Mouse (Mus musculus) liver, adult 2 months (tissue): Measurements from ENCODE around the gene C130074G19Rik. TPM values are rescaled to one million over a fixed set of nuclear protein-coding genes. Genes with fewer than 3 reads are reported as not detected.
A peak's percentile ranks its signal among the peaks of the same experiment; 100 is the strongest.

Experiments
- DNase-seq: peaks from one replicate; pipeline ENCODE4 v3.0.0-alpha.2; 2011; ENCODE audit warnings: low read depth, low spot score; ENCODE audit errors: extremely low read depth
- H3K27ac ChIP-seq: fragments of 200-500 bp; replicated peaks from 2 replicates; pipeline ENCODE4 v1.5.1; 2012; ENCODE audit warnings: low read depth, mild to moderate bottlenecking, control low read depth, inconsistent platforms, low read length; ENCODE audit not compliant: insufficient read depth
- H3K27me3 ChIP-seq: fragments of 200-500 bp; 2 replicates; pipeline ENCODE4 v1.6.1; 2012; ENCODE audit warnings: mild to moderate bottlenecking, moderate library complexity, low read length, inconsistent platforms; ENCODE audit not compliant: control insufficient read depth, insufficient read depth
- H3K36me3 ChIP-seq: fragments of 200-500 bp; 2 replicates; pipeline ENCODE4 v1.6.1; 2012; ENCODE audit warnings: low read length, inconsistent platforms; ENCODE audit not compliant: control insufficient read depth, insufficient read depth
- H3K4me1 ChIP-seq: fragments of 200-500 bp; 2 replicates; pipeline ENCODE4 v1.6.1; 2011; ENCODE audit warnings: low read length; ENCODE audit not compliant: control insufficient read depth, insufficient read depth
- H3K4me3 ChIP-seq: fragments of 200-500 bp; 2 replicates; pipeline ENCODE4 v1.5.1; 2011; ENCODE audit warnings: low read depth, mild to moderate bottlenecking, control low read depth, low read length, moderate library complexity; ENCODE audit not compliant: insufficient read depth
- H3K79me2 ChIP-seq: fragments of 200-500 bp; 2 replicates; pipeline ENCODE4 v1.6.1; 2012; ENCODE audit warnings: inconsistent platforms, mild to moderate bottlenecking, low read length, moderate library complexity; ENCODE audit not compliant: control insufficient read depth, insufficient read depth
- H3K9ac ChIP-seq: fragments of 200-500 bp; 2 replicates; pipeline ENCODE4 v1.6.1; 2012; ENCODE audit warnings: low read depth, mild to moderate bottlenecking, control low read depth, inconsistent platforms, low read length
- CTCF ChIP-seq: fragments of 200-500 bp; IDR thresholded peaks from 2 replicates; pipeline ENCODE4 v1.5.1; 2011; ENCODE audit warnings: low read depth, low read length, control low read depth
- POLR2A ChIP-seq: fragments of 200-500 bp; IDR thresholded peaks from 2 replicates; pipeline ENCODE4 v1.6.1; 2011; ENCODE audit warnings: low read length, control low read depth; ENCODE audit not compliant: insufficient read depth; ENCODE audit errors: extremely low read depth
- WGBS: fragments of 180-500 bp; shearing (Covaris S2); methylation state at CpG from one replicate; pipeline ENCODE4 v1.1.7; 2018; 5-methylcytosine and 5-hydroxymethylcytosine counted together
- polyA plus RNA-seq: library from polyadenylated mRNA; depleted of rRNA; stranded (reverse); fragments of >200 nt; gene quantifications from 2 replicates; pipeline ENCODE4 v1.2.3, GENCODE M21; 2012
- total RNA-seq: library from RNA; depleted of rRNA; stranded (reverse); fragments of >200 nt; gene quantifications from 2 replicates; pipeline ENCODE4 v1.2.3, GENCODE M21; 2014

Gene C130074G19Rik
- total and polyA plus RNA-seq, 2 experiments, result 56.3 to 88.6 TPM

DNA sequence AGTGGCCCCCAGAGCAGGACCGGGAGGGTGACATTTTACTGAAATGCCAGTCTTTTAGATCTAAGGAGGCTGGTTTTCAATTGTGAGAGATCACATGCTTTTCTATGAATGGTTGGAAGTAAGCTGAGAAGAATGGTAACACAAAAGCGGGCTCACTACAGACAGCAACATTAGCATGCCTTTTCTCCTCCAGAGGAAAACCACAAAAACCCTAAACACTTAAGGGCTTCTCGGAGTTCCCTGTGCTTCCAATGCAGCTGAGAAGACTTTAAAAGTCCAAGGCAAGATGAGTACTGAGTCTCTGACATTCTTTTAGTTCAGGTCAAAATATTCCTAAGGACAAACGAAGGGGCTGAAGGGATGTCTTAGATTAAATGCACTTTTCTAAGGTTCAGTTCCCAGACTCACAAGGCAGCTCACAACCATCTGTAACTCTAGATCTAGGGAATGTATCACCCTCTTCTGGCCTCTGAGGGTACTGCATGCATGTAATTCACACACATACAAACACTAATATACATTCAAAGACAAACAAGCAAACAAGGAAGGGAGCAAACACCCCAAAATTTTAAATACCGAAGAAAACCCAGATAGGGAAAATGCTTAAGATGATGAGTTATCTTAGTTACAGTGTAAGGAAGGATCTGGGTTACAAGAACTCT lies 35.3 kb upstream of the C130074G19Rik start:
- H3K27ac ChIP-seq, result no peak overlapping the region
- no peak overlapping the region for H3K4me3 ChIP-seq
- no peak overlapping the region for H3K9ac ChIP-seq
- peak; percentile 29 for DNase-seq
- H3K4me1 ChIP-seq, result no peaks in the 10 kb centered on the region
- no peaks in the 10 kb centered on the region for H3K36me3 ChIP-seq
- WGBS, result 95% methylated on average over 5 of the region's 5 CpGs
- no peaks in the 10 kb centered on the region for H3K79me2 ChIP-seq
- TF ChIP-seq POLR2A, result no peak
- TF ChIP-seq CTCF, result 0 out of 2 replicates have a peak, but pooled peaks have one; percentile 10
- no peaks in the 10 kb centered on the region for H3K27me3 ChIP-seq

DNA sequence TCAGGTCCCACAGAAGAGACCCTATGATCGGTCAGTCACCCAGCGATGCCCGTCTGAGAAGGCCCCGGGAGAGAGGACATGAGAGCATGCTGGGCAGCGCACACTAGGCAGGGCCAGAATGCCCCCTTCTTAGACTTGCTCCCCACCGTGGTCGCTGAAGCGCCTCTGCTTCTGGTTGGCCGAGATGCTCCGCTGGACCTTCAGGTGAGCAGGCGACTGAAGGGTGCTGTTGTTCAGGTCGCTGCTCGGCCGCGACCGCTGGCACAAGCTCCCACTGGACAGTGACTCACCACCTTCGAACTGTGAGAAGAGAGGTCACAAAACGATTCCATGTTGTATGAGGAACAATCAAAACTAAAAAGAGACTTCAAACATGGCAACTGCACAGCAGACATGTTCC lies 29.3 kb upstream of the C130074G19Rik start:
- WGBS, result 84% methylated on average over 18 of the region's 18 CpGs
- H3K4me3 ChIP-seq, result no peak overlapping the region
- DNase-seq, result peak; percentile 19
- no peak overlapping the region for H3K27ac ChIP-seq
- H3K79me2 ChIP-seq, result no peaks in the 10 kb centered on the region
- no peaks in the 10 kb centered on the region for H3K36me3 ChIP-seq
- H3K4me1 ChIP-seq, result no peaks in the 10 kb centered on the region
- H3K9ac ChIP-seq, result no peak overlapping the region
- no peak for TF ChIP-seq POLR2A
- no peak for TF ChIP-seq CTCF
- no peaks in the 10 kb centered on the region for H3K27me3 ChIP-seq

DNA sequence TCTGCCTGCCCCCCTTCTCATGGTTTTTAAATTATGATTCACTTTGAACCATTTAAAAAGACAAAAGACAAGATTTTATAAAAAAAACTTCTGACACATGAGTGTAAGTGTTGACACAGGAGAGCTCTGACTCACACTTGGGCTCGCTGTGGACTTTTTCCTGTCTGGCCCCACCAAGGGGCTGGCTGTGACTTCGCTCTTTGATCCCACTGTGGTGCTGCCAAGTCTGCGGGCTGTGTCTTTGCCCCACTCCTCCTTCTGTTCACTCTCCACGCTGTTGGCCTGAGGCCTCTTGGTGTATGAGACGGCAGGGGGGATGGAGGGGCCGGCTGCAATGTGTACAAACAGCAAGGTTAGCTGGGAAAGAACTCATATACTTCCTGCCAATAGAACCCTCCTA lies 28.8 kb upstream of the C130074G19Rik start:
- Histone ChIP-seq H3K9ac (no peak overlapping the region), H3K4me3 (no peak overlapping the region), H3K27me3 (no peaks in the 10 kb centered on the region), H3K27ac (no peak overlapping the region), H3K79me2 (no peaks in the 10 kb centered on the region), H3K36me3 (no peaks in the 10 kb centered on the region), H3K4me1 (no peaks in the 10 kb centered on the region)
- DNase-seq, result peak; percentile 58
- TF ChIP-seq CTCF (no peak), POLR2A (no peak)
- 43% methylated on average over 6 of the region's 6 CpGs for WGBS

DNA sequence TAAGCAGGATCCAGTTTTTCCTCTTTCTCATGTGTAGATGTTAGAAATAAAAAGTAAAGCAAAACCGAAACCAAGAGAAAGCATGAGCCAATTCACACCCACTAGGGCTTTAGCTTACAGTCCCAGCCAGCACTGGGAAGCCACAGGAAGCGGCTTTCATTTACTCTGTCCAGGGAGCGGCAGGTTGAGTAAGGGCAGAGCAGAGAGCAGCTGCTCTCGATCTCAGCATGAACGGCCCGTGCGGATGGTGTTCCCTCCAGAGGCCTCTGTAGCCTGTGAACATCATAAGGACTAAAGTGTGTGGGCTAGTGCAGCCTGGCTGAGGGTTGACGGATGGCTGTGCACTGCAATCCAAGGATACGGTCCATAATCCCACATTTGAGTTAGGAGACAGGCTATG lies 25.5 kb upstream of the C130074G19Rik start:
- H3K9ac ChIP-seq, result no peak overlapping the region
- H3K27me3 ChIP-seq, result no peaks in the 10 kb centered on the region
- 41% methylated on average over 9 of the region's 9 CpGs for WGBS
- H3K4me3 ChIP-seq, result no peak overlapping the region
- H3K27ac ChIP-seq, result no peak overlapping the region
- peak; percentile 28 for DNase-seq
- no peak for TF ChIP-seq POLR2A
- TF ChIP-seq CTCF, result no peak
- H3K36me3 ChIP-seq, result no peaks in the 10 kb centered on the region
- no peaks in the 10 kb centered on the region for H3K79me2 ChIP-seq
- H3K4me1 ChIP-seq, result no peaks in the 10 kb centered on the region

DNA sequence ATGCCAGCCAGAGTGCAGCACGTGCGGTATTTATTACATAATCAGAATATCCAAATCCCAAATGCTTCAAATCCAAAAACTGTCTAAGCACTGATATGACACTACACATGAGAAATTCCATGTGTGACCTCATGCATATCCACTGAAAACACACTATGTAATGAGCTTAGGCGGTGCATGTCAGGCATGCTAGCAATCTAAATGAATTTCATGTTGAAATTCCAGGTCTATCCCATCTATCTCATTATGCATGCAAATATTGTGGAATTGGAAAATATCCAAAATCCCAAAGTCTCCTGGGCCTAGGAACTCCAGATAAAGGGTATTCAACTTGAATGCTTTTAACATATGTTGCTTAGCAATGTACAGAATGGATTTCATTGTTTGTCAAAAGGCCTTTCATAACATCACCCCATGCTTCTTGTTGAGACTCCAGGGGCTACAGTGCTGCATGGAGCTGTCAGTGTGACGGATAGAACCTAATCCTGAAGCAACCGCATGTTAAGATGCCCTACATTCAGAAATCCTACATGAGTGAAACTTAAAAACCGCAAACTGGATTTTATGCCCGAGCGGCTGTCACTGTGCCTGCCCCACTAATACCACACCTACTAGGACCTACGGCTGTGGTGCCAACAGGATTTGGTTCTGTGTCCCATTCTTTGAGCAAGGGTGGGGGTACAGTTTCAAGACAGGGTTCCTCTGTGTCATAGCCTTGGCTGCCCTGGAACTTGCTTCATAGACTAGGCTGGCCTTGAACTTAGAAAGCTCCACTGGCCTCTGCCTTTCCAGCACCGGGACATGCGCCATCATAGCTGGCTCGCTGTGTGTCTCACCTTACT lies 23.1 kb upstream of the C130074G19Rik start:
- Histone ChIP-seq H3K27ac (no peak overlapping the region), H3K4me3 (no peak overlapping the region), H3K4me1 (no peaks in the 10 kb centered on the region), H3K79me2 (no peaks in the 10 kb centered on the region), H3K9ac (no peak overlapping the region), H3K27me3 (no peaks in the 10 kb centered on the region), H3K36me3 (no peaks in the 10 kb centered on the region)
- no peak for DNase-seq
- WGBS, result 94% methylated on average over 12 of the region's 12 CpGs
- TF ChIP-seq CTCF, result no peak
- no peak for TF ChIP-seq POLR2A

DNA sequence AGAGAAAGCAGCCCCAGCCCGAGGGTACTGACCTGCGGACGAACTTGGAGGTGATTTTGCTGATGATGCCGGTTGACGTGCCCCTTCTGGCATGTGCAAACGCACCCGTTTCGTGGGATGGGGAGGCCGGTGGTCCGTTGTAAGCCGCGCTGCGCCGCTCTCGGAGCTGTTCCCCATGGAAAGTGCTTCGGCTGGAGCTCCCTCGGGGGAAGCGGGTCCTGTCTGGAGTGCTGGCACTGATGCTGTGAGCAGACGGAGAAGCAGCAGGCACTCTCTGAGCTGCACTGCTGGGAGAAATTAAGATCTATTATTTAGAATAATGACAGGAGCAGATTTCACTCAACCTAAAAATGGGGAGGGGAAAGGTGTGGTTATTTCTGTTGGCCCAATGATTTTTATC lies 22.4 kb upstream of the C130074G19Rik start:
- Histone ChIP-seq H3K4me1 (no peaks in the 10 kb centered on the region), H3K4me3 (no peak overlapping the region), H3K27me3 (no peaks in the 10 kb centered on the region), H3K9ac (no peak overlapping the region), H3K27ac (no peak overlapping the region), H3K36me3 (no peaks in the 10 kb centered on the region), H3K79me2 (no peaks in the 10 kb centered on the region)
- DNase-seq, result no peak
- TF ChIP-seq POLR2A (no peak), CTCF (no peak)
- WGBS, result 94% methylated on average over 19 of the region's 19 CpGs
